Mouse (Mus musculus) forebrain, embryonic 16.5 days (tissue): ENCODE measurements around the gene Grk5. TPM values are rescaled to one million over a fixed set of nuclear protein-coding genes. Genes with fewer than 3 reads are reported as not detected.

Experiments used
- ATAC-seq: fragments of 200-750 bp; cut with Nextera tagmentation; 2 replicates; pipeline ENCODE4 v1.8.0; 2017; ENCODE audit warnings: mild to moderate bottlenecking, moderate library complexity
- H3K27ac ChIP-seq: fragments of 300-500 bp; sonication (generic); 2 replicates; pipeline ENCODE4 v1.5.1; 2014; ENCODE audit warnings: low read length, control low read depth
- H3K27me3 ChIP-seq: fragments of 300-500 bp; sonication (generic); replicated peaks from 2 replicates; pipeline ENCODE4 v1.6.1; 2014; ENCODE audit warnings: low read length; ENCODE audit not compliant: control insufficient read depth, insufficient read depth
- H3K36me3 ChIP-seq: fragments of 300-500 bp; sonication (generic); 2 replicates; pipeline ENCODE4 v1.6.1; 2014; ENCODE audit not compliant: control insufficient read depth, insufficient read depth
- H3K4me1 ChIP-seq: fragments of 300-500 bp; sonication (generic); replicated peaks from 2 replicates; pipeline ENCODE4 v1.6.1; 2014; ENCODE audit warnings: low read length; ENCODE audit not compliant: control insufficient read depth, insufficient read depth
- H3K4me2 ChIP-seq: fragments of 300-500 bp; sonication (generic); 2 replicates; pipeline ENCODE4 v1.6.1; 2014; ENCODE audit warnings: mild to moderate bottlenecking, low read length, control low read depth
- H3K4me3 ChIP-seq: fragments of 300-500 bp; sonication (generic); replicated peaks from 2 replicates; pipeline ENCODE4 v1.5.1; 2014; ENCODE audit warnings: mild to moderate bottlenecking, low read length, control low read depth
- H3K9ac ChIP-seq: fragments of 300-500 bp; sonication (generic); replicated peaks from 2 replicates; pipeline ENCODE4 v1.6.1; 2014; ENCODE audit warnings: low read depth, low read length, control low read depth
- H3K9me3 ChIP-seq: fragments of 300-500 bp; sonication (generic); 2 replicates; pipeline ENCODE4 v1.6.1; 2016; ENCODE audit warnings: low read length; ENCODE audit not compliant: control insufficient read depth
- WGBS: fragments of 180-500 bp; shearing (Covaris S2); extraction: QIAGEN DNeasy Blood & Tissue Kit; methylation state at CpG from one replicate; pipeline ENCODE4 v1.1.7; 2014; 5-methylcytosine and 5-hydroxymethylcytosine counted together
- polyA plus RNA-seq: library from polyadenylated mRNA; unstranded; fragments of >200 nt; fragmentation: Nextera tagmentation; extraction: Ambion mirVana; gene quantifications from 2 replicates; pipeline ENCODE4 v1.2.1, GENCODE M21; 2015

Gene Grk5
- polyA plus RNA-seq, 1 experiment from 2014 or later = 2.4 TPM

GRCm38 (mm10) chr19:60939954-60940379 lies 50.4 kb downstream of the Grk5 start:
- 70% methylated on average over 1 of the region's 1 CpGs for WGBS
- no peak overlapping the region for H3K27ac ChIP-seq
- no peaks in the 10 kb centered on the region for H3K27me3 ChIP-seq
- no peak overlapping the region for H3K4me2 ChIP-seq
- ATAC-seq = peak; percentile 38; the same call in 1 of the 2 replicates
- no peaks in the 10 kb centered on the region for H3K36me3 ChIP-seq
- H3K9ac ChIP-seq = no peak overlapping the region
- H3K4me3 ChIP-seq = no peak overlapping the region
- peaks cover 2% of the 10 kb centered on the region for H3K9me3 ChIP-seq
- peaks cover 3% of the 10 kb centered on the region; the same call in 1 of the 2 replicates for H3K4me1 ChIP-seq

DNA sequence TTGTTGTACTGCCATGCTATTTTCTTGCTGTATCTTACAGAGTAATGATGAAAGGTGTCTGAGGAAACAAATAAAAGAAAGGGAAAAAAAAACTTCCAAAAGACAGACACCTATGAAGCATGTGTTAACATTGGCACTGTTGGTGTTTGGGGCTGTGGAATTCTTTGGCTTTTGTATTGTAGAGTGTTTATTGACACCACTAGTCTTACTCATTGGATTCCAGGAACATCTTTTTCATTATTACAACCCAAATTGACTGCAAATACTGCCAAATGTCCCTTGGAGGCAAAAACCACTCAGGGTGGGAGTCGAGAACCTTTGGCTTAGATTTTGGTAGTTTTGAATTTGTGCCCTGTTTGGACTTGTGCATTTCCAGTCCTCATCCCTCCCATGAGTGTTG lies 51.3 kb downstream of the Grk5 start:
- H3K4me2 ChIP-seq = no peak overlapping the region
- H3K4me1 ChIP-seq = peaks cover 2% of the 10 kb centered on the region; the same call in 1 of the 2 replicates
- no peak for ATAC-seq
- peaks cover 2% of the 10 kb centered on the region for H3K9me3 ChIP-seq
- no peak overlapping the region for H3K27ac ChIP-seq
- no peaks in the 10 kb centered on the region for H3K27me3 ChIP-seq
- H3K36me3 ChIP-seq = no peaks in the 10 kb centered on the region
- no peak overlapping the region for H3K4me3 ChIP-seq
- WGBS = 92% methylated on average over 1 of the region's 1 CpGs
- no peak overlapping the region for H3K9ac ChIP-seq

DNA sequence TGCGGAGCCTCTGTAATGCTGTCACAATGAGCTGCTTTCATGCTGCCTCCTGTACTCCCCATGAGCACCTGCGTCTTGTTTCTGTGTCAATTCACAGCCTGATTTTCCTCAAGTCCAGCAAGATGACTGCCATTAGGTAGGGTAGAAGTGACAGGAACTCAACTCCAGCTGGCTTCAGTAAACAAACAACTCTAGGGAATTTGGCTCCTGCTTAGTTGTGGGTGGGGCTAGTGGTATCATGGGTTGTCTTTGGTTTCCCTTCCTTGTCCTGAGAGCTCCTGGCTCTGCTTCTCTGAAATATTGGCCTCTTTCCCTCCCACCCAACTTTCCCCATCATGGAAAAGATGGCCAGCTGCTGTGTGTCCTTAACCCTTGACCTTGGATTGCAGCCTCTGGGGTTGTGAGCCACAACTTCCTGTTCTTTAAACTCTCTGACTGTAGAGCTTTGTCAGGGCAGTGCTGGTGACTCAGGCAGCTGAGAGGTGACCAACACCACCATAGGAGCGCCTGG lies 56.3 kb downstream of the Grk5 start:
- Histone ChIP-seq H3K9me3 (no peaks in the 10 kb centered on the region), H3K4me1 (no peaks in the 10 kb centered on the region), H3K27ac (no peak overlapping the region), H3K27me3 (no peaks in the 10 kb centered on the region), H3K9ac (no peak overlapping the region), H3K36me3 (no peaks in the 10 kb centered on the region), H3K4me3 (no peak overlapping the region), H3K4me2 (no peak overlapping the region)
- ATAC-seq = no peak
- WGBS = 54% methylated on average over 3 of the region's 3 CpGs

- Histone ChIP-seq H3K9me3 (no peaks in the 10 kb centered on the region), H3K36me3 (no peaks in the 10 kb centered on the region), H3K27ac (no peak overlapping the region), H3K9ac (no peak overlapping the region), H3K4me3 (no peak overlapping the region), H3K4me2 (no peak overlapping the region), H3K27me3 (no peaks in the 10 kb centered on the region), H3K4me1 (no peaks in the 10 kb centered on the region)
- 56% methylated on average over 2 of the region's 2 CpGs for WGBS
- ATAC-seq = no peak
Measured at GRCm38 (mm10) chr19:60946656-60947055, 57.1 kb downstream of the Grk5 start.

DNA sequence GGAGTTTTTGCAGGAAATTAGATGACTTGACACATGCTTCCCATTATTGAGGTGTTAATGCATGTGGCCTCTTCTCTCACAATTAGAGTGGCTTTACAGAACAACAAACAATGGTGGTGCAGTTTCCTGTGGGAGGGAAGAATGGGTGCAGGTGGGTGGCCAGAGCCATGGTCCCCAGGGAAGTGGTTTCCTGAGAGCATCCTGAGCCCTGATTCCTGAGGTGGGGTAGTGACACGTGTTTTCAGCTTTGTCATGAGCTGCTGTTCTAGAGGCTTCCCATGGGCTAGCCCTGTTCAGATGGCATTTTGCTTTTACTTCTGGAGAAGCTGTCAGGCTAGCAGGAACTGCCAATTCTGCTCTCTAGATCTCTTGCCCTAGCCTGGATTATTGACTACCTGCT lies 59.4 kb downstream of the Grk5 start:
- H3K4me3 ChIP-seq = no peak overlapping the region
- no peaks in the 10 kb centered on the region for H3K4me1 ChIP-seq
- no peak overlapping the region for H3K4me2 ChIP-seq
- H3K36me3 ChIP-seq = no peaks in the 10 kb centered on the region
- H3K9ac ChIP-seq = no peak overlapping the region
- H3K27ac ChIP-seq = no peak overlapping the region
- no peaks in the 10 kb centered on the region for H3K9me3 ChIP-seq
- WGBS = 14% methylated on average over 1 of the region's 1 CpGs
- H3K27me3 ChIP-seq = no peaks in the 10 kb centered on the region
- no peak for ATAC-seq

- H3K36me3 ChIP-seq = no peaks in the 10 kb centered on the region
- no peaks in the 10 kb centered on the region for H3K4me1 ChIP-seq
- no peaks in the 10 kb centered on the region for H3K9me3 ChIP-seq
- no peak overlapping the region for H3K9ac ChIP-seq
- no peak overlapping the region for H3K4me3 ChIP-seq
- no peak for ATAC-seq
- H3K4me2 ChIP-seq = no peak overlapping the region
- no peaks in the 10 kb centered on the region for H3K27me3 ChIP-seq
- no peak overlapping the region for H3K27ac ChIP-seq
- WGBS = 85% methylated on average over 7 of the region's 7 CpGs
Measured at GRCm38 (mm10) chr19:60950056-60950869, 60.7 kb downstream of the Grk5 start.

DNA sequence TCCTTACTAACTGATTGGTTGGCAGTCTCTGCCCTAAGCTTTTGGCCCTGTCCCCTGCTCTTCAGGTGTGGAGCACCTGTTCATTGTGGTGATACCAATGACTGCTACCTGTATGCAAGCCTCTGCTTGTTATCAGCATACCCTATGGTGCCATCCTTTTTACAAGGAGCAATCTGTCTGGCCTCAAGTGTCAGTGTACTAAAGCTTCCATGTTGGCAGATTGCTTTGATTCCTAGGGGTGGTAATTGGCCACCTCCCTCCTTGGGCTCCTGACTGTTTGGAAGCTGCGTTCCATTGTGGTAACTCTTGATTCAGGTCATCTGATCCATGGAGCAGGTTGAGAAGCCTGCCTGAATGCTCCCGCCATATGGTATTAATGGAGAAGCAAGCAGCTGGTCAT lies 65.6 kb downstream of the Grk5 start:
- WGBS = 92% methylated on average over 2 of the region's 2 CpGs
- H3K9ac ChIP-seq = no peak overlapping the region
- no peak overlapping the region for H3K4me2 ChIP-seq
- no peaks in the 10 kb centered on the region for H3K4me1 ChIP-seq
- H3K27ac ChIP-seq = no peak overlapping the region
- no peaks in the 10 kb centered on the region for H3K27me3 ChIP-seq
- H3K36me3 ChIP-seq = no peaks in the 10 kb centered on the region
- H3K9me3 ChIP-seq = no peaks in the 10 kb centered on the region
- no peak for ATAC-seq
- no peak overlapping the region for H3K4me3 ChIP-seq

GRCm38 (mm10) chr19:60955712-60956111 lies 66.2 kb downstream of the Grk5 start:
- no peak overlapping the region for H3K27ac ChIP-seq
- H3K9ac ChIP-seq = no peak overlapping the region
- H3K4me2 ChIP-seq = no peak overlapping the region
- H3K27me3 ChIP-seq = no peaks in the 10 kb centered on the region
- H3K4me1 ChIP-seq = no peaks in the 10 kb centered on the region
- WGBS = 92% methylated on average over 1 of the region's 1 CpGs
- H3K4me3 ChIP-seq = no peak overlapping the region
- no peaks in the 10 kb centered on the region for H3K36me3 ChIP-seq
- ATAC-seq = no peak
- H3K9me3 ChIP-seq = no peaks in the 10 kb centered on the region

GRCm38 (mm10) chr19:60956198-60956750 lies 66.7 kb downstream of the Grk5 start:
- Histone ChIP-seq H3K4me3 (no peak overlapping the region), H3K4me2 (no peak overlapping the region), H3K27me3 (no peaks in the 10 kb centered on the region), H3K36me3 (no peaks in the 10 kb centered on the region), H3K4me1 (no peaks in the 10 kb centered on the region), H3K27ac (no peak overlapping the region), H3K9me3 (no peaks in the 10 kb centered on the region), H3K9ac (no peak overlapping the region)
- ATAC-seq = no peak
